Mouse (Mus musculus) central nervous system, embryonic 14 days (tissue): Measurements from ENCODE around the gene Optn. TPM values are rescaled to one million over a fixed set of nuclear protein-coding genes. Genes with fewer than 3 reads are reported as not detected.

ENCODE experiments used
- polyA plus RNA-seq: library from polyadenylated mRNA; depleted of rRNA; stranded (reverse); fragments of >200 nt; gene quantifications from 2 replicates; pipeline ENCODE4 v1.2.3, GENCODE M21; 2012; rRNA removed

Optn gene
- polyA plus RNA-seq = 3.5 and 4.4 TPM in 2 replicates

GRCm38 (mm10) chr2:5063299-5064205 lies at the start of gene Optn:
Gene Optn, minus strand, starts transcription at chr2:5064051.

GRCm38 (mm10) chr2:5012491-5013324 lies 51.1 kb downstream of the Optn start, which contains the start of gene Mcm10:
Gene Mcm10, minus strand, starts transcription at chr2:5012791.

DNA sequence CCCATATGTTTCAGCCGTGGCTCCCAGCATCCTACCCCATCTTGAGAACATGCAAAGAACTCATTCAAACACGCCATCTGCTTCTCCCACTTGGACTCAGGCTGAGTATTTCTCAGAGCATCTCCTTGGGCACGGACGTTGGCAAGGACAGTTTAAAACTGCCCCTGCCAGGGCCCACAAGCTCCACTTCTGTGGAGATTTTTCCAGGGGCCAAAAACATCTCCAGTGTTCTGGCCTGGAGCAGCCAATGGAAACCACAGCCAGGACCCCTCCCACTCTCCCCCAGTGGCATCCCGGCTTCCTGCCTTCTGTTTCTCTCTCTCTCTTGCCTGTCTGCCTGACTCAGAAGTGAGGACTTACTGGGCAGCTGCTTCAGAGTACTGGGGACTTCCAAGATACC lies 88.0 kb downstream of the Optn start, which contains the start of gene Ucma:
Gene Ucma, plus strand, starts transcription at position 316 of the 400 bp plus-strand sequence.

Other genes with a start within 250 kb of the Optn start
- gene Sephs1, start 182.5 kb downstream of the Optn start, polyA plus RNA-seq = 65.4 and 76.5 TPM in 2 replicates
- 26.5 and 32.7 TPM in 2 replicates for gene Phyh, start 145.0 kb downstream of the Optn start, polyA plus RNA-seq
- gene Ucma, start 87.9 kb downstream of the Optn start, polyA plus RNA-seq = 0.81 and 3.4 TPM in 2 replicates
- 14.7 and 17.8 TPM in 2 replicates for gene Mcm10, start 51.3 kb downstream of the Optn start, polyA plus RNA-seq
- 6.1 and 10.4 TPM in 2 replicates for gene Ccdc3, start 73.7 kb upstream of the Optn start, polyA plus RNA-seq